Mouse (Mus musculus): ENCODE measurements around the gene Gm21962. TPM values are rescaled to one million over a fixed set of nuclear protein-coding genes. Genes with fewer than 3 reads are reported as not detected.

Gm21962 gene
- total and polyA plus RNA-seq, 2 experiments from 2014 or later = not detected

DNA sequence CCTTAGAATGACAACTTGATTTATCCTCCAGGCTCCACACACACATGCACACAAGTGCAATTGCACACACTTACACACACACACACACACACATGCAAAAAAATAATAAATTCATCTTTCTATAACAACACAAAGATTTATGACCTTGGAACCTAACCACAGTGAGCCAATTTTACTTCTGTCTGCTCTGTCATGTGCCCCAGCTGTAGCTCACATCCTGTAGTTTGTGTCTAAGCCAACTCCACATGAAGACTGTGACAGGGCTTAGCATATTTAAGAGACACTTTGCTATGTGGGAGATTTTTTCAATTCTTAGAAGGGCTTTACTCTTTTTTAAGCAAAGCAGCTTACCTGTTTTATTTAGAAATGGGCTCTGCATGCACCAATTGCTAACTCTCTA lies 20.2 kb downstream of the Gm21962 start:
- Histone ChIP-seq H3K9me3 (ENCODE audit: low read length) (no peaks in the 10 kb centered on the region), H3K4me1 (ENCODE audit: insufficient read depth, low read length) (no peaks in the 10 kb centered on the region), H3K27ac (no peak overlapping the region), H3K9ac (replicated peaks; ENCODE audit: low read length) (no peak overlapping the region), H3K36me3 (ENCODE audit: insufficient read depth, low read length) (no peaks in the 10 kb centered on the region), H3K4me3 (ENCODE audit: low read length) (no peak overlapping the region), H3K27me3 (ENCODE audit: insufficient read depth, low read length) (no peaks in the 10 kb centered on the region), H3K4me2 (ENCODE audit: low read depth, low read length) (no peak overlapping the region)
- no peak for ATAC-seq
- no peak for DNase-seq (ENCODE audit: low spot score)
- TF ChIP-seq CTCF (IDR thresholded peaks at IDR 0.05; ENCODE audit: low read depth) = no peak

- DNase-seq (ENCODE audit: low spot score) = no peak
- no peak overlapping the region for H3K27ac ChIP-seq
- H3K4me2 ChIP-seq (ENCODE audit: low read depth, low read length) = no peak overlapping the region
- ATAC-seq = no peak
- no peak overlapping the region for H3K9ac ChIP-seq (replicated peaks; ENCODE audit: low read length)
- H3K36me3 ChIP-seq (ENCODE audit: insufficient read depth, low read length) = no peaks in the 10 kb centered on the region
- 42% methylated on average over 2 of the region's 2 CpGs for WGBS
- TF ChIP-seq CTCF (IDR thresholded peaks at IDR 0.05; ENCODE audit: low read depth) = no peak
- H3K4me3 ChIP-seq (ENCODE audit: low read length) = no peak overlapping the region
- H3K4me1 ChIP-seq (ENCODE audit: insufficient read depth, low read length) = no peaks in the 10 kb centered on the region
- H3K9me3 ChIP-seq (ENCODE audit: low read length) = no peaks in the 10 kb centered on the region
- H3K27me3 ChIP-seq (ENCODE audit: insufficient read depth, low read length) = no peaks in the 10 kb centered on the region
Observed at GRCm38 (mm10) chr3:137715946-137716345, 44.6 kb downstream of the Gm21962 start.

- Histone ChIP-seq H3K4me1 (ENCODE audit: insufficient read depth, low read length) (no peaks in the 10 kb centered on the region), H3K27ac (no peak overlapping the region), H3K27me3 (ENCODE audit: insufficient read depth, low read length) (no peaks in the 10 kb centered on the region), H3K9ac (replicated peaks; ENCODE audit: low read length) (no peak overlapping the region), H3K4me2 (ENCODE audit: low read depth, low read length) (no peak overlapping the region), H3K36me3 (ENCODE audit: insufficient read depth, low read length) (no peaks in the 10 kb centered on the region), H3K4me3 (ENCODE audit: low read length) (no peak overlapping the region), H3K9me3 (ENCODE audit: low read length) (no peaks in the 10 kb centered on the region)
- 48% methylated on average over 3 of the region's 3 CpGs for WGBS
- ATAC-seq (no peak), DNase-seq (ENCODE audit: low spot score) (no peak)
- TF ChIP-seq CTCF (IDR thresholded peaks at IDR 0.05; ENCODE audit: low read depth) = no peak
Observed at GRCm38 (mm10) chr3:137716573-137717157, 45.3 kb downstream of the Gm21962 start.

Small RNAs within 50 kb of the gene (microRNA-seq; reads per million reads assigned to microRNA genes)
- gene Gm22468 = 0 reads per million in 2 experiments

Other genes with a start within 250 kb of the Gm21962 start
- gene Ddit4l, start 49.9 kb upstream of the Gm21962 start, total RNA-seq (2014; rRNA removed) = 2.4 and 3.0 TPM in 2 replicates
- 6.4 and 7.5 TPM in 2 replicates for gene Ddit4l, start 49.9 kb upstream of the Gm21962 start, polyA plus RNA-seq (2015; fragmentation: Nextera tagmentation; extraction: Ambion mirVana)
- 542 and 567 TPM in 2 replicates for gene H2afz, start 193.0 kb downstream of the Gm21962 start, total RNA-seq (2014; rRNA removed)
- gene H2afz, start 193.0 kb downstream of the Gm21962 start, polyA plus RNA-seq (2015; fragmentation: Nextera tagmentation; extraction: Ambion mirVana) = 814 and 865 TPM in 2 replicates
- gene Dnajb14, start 196.2 kb downstream of the Gm21962 start, total RNA-seq (2014; rRNA removed) = 22.4 and 22.5 TPM in 2 replicates
- gene Dnajb14, start 196.2 kb downstream of the Gm21962 start, polyA plus RNA-seq (2015; fragmentation: Nextera tagmentation; extraction: Ambion mirVana) = 19.2 and 21.9 TPM in 2 replicates
- gene Lamtor3, start 247.0 kb downstream of the Gm21962 start, total RNA-seq (2014; rRNA removed) = 78.9 and 84.2 TPM in 2 replicates
- 108 and 112 TPM in 2 replicates for gene Lamtor3, start 247.0 kb downstream of the Gm21962 start, polyA plus RNA-seq (2015; fragmentation: Nextera tagmentation; extraction: Ambion mirVana)